Mouse (Mus musculus): ENCODE measurements around the gene Anapc15-ps.

- TF ChIP-seq CTCF (IDR thresholded peaks at IDR 0.05; ENCODE audit: low read depth, low read length) (no peak), POLR2A (IDR thresholded peaks at IDR 0.05; ENCODE audit: borderline replicate concordance, low read depth, low read length) (no peak)
Measured at GRCm38 (mm10) chr10:95698920-95699714, 25.9 kb upstream of the Anapc15-ps start.
